Mouse (Mus musculus) cerebral cortex, adult 2 months (tissue): ENCODE results near the gene Pigm.

ENCODE experiments used
- WGBS: fragments of 180-500 bp; shearing (Covaris S2); methylation state at CpG from one replicate; pipeline ENCODE4 v1.1.7; 2018; 5-methylcytosine and 5-hydroxymethylcytosine counted together

The Pigm gene

GRCm38 (mm10) chr1:172376198-172376667, at the start of gene Pigm:
Gene Pigm, plus strand, starts transcription at chr1:172376546.
- 1% methylated on average over 37 of the region's 39 CpGs for WGBS

GRCm38 (mm10) chr1:172326684-172327083, 49.7 kb upstream of the Pigm start:
- WGBS: 61% methylated on average over 11 of the region's 11 CpGs

DNA sequence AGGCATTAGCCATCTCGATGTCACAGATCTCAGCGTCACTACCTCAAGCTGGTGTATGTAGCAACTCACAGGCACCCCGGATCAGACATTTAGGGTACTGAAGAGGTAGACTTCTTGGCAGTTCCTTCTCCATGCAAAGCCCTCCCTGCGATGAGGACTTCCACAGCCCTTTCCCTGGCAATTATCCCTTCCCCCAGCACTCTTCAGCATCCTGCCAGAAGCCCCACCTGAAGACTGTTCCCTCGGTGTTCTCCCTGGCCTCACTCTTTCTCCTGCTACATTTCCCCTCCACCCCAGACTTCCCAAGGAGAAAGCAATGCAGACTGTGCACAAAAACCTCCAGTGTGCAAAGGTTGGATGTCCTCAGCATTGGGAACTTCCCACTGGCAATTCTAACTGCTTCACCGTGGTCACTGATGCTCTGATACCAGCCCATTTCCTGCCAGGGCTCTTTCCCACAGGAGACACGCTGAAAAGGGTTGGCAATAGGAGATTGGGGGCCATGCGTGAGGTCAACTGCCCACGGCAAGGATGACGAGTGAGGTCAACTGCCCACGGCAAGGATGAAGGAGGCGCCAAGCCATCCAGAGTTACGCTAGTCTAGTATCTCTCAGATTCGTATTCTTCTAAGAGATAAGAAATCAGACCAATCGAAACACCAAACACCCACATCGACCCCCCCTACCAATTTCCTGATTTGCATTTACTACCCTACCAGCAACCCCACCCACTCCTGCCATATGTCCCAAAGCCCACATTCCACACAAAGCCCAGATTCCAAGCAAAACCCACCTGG, 48.9 kb upstream of the Pigm start:
- WGBS: 56% methylated on average over 16 of the region's 16 CpGs

GRCm38 (mm10) chr1:172328041-172328440, 48.3 kb upstream of the Pigm start:
- WGBS: 47% methylated on average over 3 of the region's 3 CpGs

- WGBS: 43% methylated on average over 7 of the region's 7 CpGs
Measured at GRCm38 (mm10) chr1:172328461-172328860, 47.9 kb upstream of the Pigm start.

DNA sequence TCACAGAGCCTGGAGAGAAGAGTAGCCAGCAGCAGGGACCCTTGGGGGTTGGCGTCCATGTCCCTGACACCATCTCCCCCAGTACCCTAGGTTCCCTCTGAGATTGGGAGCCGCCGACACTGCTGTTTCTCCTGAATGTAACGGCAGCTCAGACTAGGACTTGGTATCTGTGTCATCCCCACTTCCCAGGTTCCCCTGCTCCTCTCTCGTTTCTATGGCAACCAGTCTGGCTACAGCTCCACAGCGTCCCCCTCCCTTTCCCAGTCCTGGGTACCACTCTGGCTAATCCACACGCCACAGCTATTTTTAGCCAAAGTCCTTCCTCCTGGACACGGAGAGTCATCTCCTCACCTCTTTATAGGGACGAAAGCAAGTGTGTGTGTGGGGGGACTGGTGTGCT, 47.2 kb upstream of the Pigm start, which contains the start of gene Kcnj9:
Kcnj9 (minus strand) TSS at position 188 of the 400 bp plus-strand sequence.
- 7% methylated on average over 9 of the region's 9 CpGs for WGBS

- WGBS: 68% methylated on average over 6 of the region's 6 CpGs
Measured at GRCm38 (mm10) chr1:172329616-172330015, 46.7 kb upstream of the Pigm start.

- WGBS: 33% methylated on average over 8 of the region's 8 CpGs
Measured at GRCm38 (mm10) chr1:172331422-172331947, 44.9 kb upstream of the Pigm start.

DNA sequence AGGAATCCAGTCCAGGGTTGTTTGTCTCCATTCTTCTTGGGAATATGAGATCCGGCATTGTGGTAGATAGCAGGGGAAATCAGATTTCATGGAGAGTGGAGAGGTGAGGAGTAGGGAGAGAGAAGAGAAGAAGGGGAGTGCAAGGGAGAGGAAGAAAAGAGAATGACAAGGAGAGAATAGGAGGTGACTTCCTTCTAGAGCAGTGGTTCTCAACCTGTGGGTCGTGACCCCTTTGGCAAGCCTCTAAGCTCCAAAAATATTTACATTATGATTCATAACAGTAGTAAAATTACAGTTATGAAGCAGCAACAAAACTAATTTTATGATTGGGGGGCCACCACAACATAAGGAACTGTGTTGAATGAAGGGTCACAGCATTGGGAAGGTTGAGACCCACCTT, 43.4 kb upstream of the Pigm start:
- WGBS: 98% methylated on average over 2 of the region's 2 CpGs

DNA sequence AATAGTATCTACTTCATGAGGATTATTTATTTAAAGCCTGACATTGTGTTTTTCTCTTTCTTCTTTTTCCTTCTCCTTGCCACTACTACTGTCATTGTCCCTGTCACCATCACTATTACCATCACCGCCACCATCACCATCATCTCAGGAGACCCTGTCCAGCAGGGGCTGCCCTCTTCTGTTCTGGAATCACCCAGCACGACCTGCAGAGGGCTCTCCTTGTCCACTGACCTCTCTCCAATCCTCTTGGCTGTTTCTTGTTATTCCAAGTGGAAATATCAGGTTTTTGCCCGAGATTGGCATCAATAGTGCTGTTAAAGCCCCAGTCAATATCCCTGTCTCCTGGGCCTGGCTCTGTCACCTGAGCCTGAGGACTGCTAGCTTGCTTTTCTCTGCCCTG, 42.8 kb upstream of the Pigm start:
- WGBS: 32% methylated on average over 3 of the region's 3 CpGs

DNA sequence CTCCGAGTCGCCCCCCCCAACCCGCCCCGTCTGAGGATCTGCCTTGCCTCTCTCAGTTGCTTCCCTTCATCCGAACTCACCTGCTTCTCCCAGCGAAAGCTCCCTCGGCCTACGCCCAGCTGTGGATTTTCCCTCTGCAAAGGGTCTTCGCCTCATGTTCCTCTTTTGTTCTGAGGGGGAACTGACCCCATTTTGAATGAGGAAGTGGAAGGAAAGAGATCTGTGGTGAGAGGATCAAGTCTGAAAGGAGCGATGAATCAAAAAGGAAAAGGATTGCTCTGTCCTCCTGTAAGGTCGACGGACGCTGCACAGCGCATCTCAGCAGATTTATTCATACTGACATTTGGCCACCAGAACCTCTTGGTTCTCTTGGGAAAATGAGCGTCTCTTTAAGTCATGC, 40.5 kb upstream of the Pigm start:
- 88% methylated on average over 15 of the region's 15 CpGs for WGBS

- 37% methylated on average over 2 of the region's 2 CpGs for WGBS
Measured at GRCm38 (mm10) chr1:172337411-172338185, 38.7 kb upstream of the Pigm start.

GRCm38 (mm10) chr1:172340729-172341321, 35.5 kb upstream of the Pigm start, which contains the start of gene Kcnj10:
Gene Kcnj10, plus strand, starts transcription at chr1:172341210.
- WGBS: 3% methylated on average over 38 of the region's 38 CpGs

- WGBS: 26% methylated on average over 10 of the region's 10 CpGs
Measured at GRCm38 (mm10) chr1:172341386-172341785, 35.0 kb upstream of the Pigm start.

DNA sequence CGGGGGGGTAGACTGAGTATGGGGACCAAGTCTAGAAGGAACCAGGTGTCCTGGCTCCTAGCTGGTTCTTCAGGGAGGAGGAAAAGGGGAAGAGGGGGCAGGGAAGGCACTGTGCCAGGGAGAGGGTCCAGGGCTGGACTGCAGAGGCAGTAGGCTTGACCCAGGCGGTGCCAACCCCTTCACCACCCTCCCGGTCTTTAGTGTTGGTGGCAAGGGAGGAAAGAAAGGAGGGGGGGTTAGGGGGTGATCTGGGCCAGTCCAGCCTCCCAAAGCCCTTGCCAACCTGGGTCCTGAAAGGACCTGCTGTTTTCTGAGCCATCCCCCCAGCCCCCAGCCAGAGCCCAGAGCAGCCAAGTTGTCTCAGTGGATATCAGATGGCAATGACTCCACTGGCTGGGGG, 33.6 kb upstream of the Pigm start:
- WGBS: 65% methylated on average over 3 of the region's 3 CpGs

- WGBS: 60% methylated on average over 3 of the region's 3 CpGs
Measured at GRCm38 (mm10) chr1:172343914-172344313, 32.4 kb upstream of the Pigm start.

- WGBS: 76% methylated on average over 7 of the region's 7 CpGs
Measured at GRCm38 (mm10) chr1:172344820-172345219, 31.5 kb upstream of the Pigm start.

DNA sequence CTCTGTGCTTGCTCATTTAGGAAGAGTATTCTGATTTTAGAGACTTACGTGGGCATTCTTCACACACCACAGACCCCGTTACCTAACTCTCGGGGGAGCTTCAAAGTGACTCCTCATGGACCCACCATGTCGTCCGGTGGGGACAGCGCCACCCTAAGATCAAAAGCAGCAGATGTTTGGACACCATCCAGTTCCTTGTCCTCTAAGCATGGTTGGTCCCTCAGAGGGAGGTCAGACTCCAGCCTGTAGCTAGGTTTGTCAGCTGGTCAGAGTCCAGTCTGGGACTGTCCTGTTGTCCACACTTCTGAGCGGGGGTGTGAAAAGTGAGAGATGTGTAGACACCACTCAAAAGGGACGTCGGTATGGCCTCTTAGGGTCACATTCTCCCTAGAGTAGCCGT, 29.6 kb upstream of the Pigm start:
- WGBS: 64% methylated on average over 10 of the region's 10 CpGs

DNA sequence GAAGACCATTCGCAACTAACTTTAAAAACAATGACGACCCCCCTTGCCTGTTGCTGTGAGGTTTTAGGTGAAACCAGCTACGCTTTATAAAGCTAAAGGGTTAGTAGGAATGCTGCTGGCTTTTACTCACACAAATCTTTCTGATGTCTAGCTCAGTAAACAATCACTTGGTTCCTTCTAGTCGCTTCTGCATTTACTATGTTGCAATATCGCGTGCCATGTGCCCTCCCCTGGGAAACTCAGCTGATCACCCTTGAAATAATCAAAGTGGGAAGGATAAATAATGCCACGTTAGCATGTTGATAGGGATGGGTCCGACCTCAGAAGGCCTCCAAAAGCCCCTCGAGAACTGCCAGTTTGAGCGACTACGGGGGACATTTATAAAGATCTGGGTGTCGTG, 29.0 kb upstream of the Pigm start:
- 79% methylated on average over 12 of the region's 12 CpGs for WGBS

DNA sequence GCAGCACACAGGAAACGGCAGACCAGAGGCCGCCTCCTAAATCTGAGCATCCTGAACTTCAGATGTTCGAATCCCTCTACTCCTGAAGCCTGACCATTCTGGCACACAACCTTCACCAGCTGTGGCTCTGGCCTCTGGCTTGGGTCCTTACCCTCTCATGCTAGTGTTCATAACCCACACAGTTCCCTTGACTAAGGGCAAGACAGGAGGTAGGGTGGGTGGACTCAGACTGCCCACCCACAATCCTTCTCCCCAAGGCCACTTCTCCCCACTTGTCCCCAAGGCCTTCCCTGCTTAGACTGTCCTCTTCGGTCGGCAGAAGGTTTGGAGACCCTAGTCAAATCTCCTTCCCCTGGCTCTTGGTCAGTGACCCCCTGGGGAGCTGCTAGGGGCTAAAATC, 26.8 kb upstream of the Pigm start:
- WGBS: 62% methylated on average over 5 of the region's 5 CpGs

- 23% methylated on average over 19 of the region's 19 CpGs for WGBS
Measured at GRCm38 (mm10) chr1:172349916-172350812, 26.2 kb upstream of the Pigm start.
